ENCODE assay signal across 8 mouse cellular contexts in the genomic region with DNA sequence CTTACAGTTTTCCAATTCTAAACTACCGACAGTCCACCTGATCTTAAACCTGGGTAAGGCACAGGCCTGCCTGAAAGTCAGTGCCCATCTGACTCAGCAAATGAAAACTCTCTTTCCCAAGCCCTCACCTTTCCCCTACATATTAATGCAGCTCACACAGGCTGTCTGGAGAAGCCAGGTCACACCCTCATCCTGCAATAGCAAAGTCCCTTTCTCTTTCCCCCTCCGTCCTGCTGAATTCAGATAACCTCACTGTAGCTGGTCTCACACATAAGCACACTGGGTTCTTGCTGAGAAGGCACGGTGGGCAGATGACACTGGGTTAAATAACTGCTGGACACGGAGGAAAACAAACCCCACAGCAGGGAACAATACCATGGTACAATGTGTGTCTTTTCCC. TPM values are rescaled to one million over a fixed set of nuclear protein-coding genes. Genes with fewer than 3 reads are reported as not detected.
DNase-seq lines count a peak whose midpoint lies in the region; ATAC-seq and TF ChIP-seq lines count a peak whose summit lies in the region.

No protein-coding gene starts in this region.

- no peaks in the 10 kb centered on the region for H3K36me3 ChIP-seq in heart, embryonic 15.5 days
- H3K36me3 ChIP-seq in neural tube, embryonic 13.5 days = no peaks in the 10 kb centered on the region
- no peaks in the 10 kb centered on the region for H3K36me3 ChIP-seq in midbrain, postnatal 0 days (ENCODE audit: insufficient read depth, low read length)

- peak overlapping the region; percentile 81 for H3K4me2 ChIP-seq in heart, embryonic 15.5 days
- H3K4me2 ChIP-seq in neural tube, embryonic 13.5 days = peak overlapping the region; percentile 72
- H3K4me2 ChIP-seq in midbrain, postnatal 0 days (ENCODE audit: low read depth, low read length, poor library complexity, severe bottlenecking) = no peak overlapping the region

- H3K4me3 ChIP-seq in lung, adult 2 months (replicated peaks; ENCODE audit: extremely low read depth, low read depth, low read length) = peak overlapping the region; percentile 41
- H3K4me3 ChIP-seq in heart, embryonic 15.5 days = peak overlapping the region; percentile 80; the same call in 1 of the 2 replicates
- peak overlapping the region; percentile 5; the same call in 1 of the 2 replicates for H3K4me3 ChIP-seq in neural tube, embryonic 13.5 days
- no peak overlapping the region for H3K4me3 ChIP-seq in midbrain, postnatal 0 days (ENCODE audit: low read depth, low read length)

- 30% methylated on average over 4 of the region's 4 CpGs for WGBS in lung, adult 2 months
- whole genome bisulfite sequencing in heart, embryonic 15.5 days = 51% methylated on average over 4 of the region's 4 CpGs
- 48% methylated on average over 4 of the region's 4 CpGs for WGBS in neural tube, embryonic 13.5 days
- WGBS in midbrain, postnatal 0 days = 56% methylated on average over 4 of the region's 4 CpGs

- no peaks in the 10 kb centered on the region for H3K9me3 ChIP-seq in heart, embryonic 15.5 days (replicated peaks)
- H3K9me3 ChIP-seq in neural tube, embryonic 13.5 days = no peaks in the 10 kb centered on the region
- H3K9me3 ChIP-seq in midbrain, postnatal 0 days (ENCODE audit: low read length) = no peaks in the 10 kb centered on the region

- H3K27me3 ChIP-seq in heart, embryonic 15.5 days = no peaks in the 10 kb centered on the region
- no peaks in the 10 kb centered on the region for H3K27me3 ChIP-seq in neural tube, embryonic 13.5 days
- H3K27me3 ChIP-seq in midbrain, postnatal 0 days (ENCODE audit: insufficient read depth, low read length) = no peaks in the 10 kb centered on the region

- no peak for ATAC-seq in heart, embryonic 15.5 days (replicated peaks; ENCODE audit: insufficient number of reproducible peaks, insufficient read depth, low FRiP score, low read depth)
- ATAC-seq in neural tube, embryonic 13.5 days (ENCODE audit: low read depth) = no peak
- no peak for ATAC-seq in midbrain, postnatal 0 days (ENCODE audit: low FRiP score)

- peak overlapping the region; percentile 76 for H3K27ac ChIP-seq in heart, embryonic 15.5 days
- H3K27ac ChIP-seq in neural tube, embryonic 13.5 days (replicated peaks) = no peak overlapping the region
- H3K27ac ChIP-seq in midbrain, postnatal 0 days (ENCODE audit: low read depth, low read length) = no peak overlapping the region

- no peak overlapping the region for H3K9ac ChIP-seq in heart, embryonic 15.5 days
- no peak overlapping the region for H3K9ac ChIP-seq in neural tube, embryonic 13.5 days
- no peak overlapping the region; the same call in 1 of the 2 replicates for H3K9ac ChIP-seq in midbrain, postnatal 0 days (replicated peaks; ENCODE audit: low read length, poor library complexity, severe bottlenecking)

- TF ChIP-seq CTCF in lung, adult 2 months (IDR thresholded peaks at IDR 0.05; ENCODE audit: insufficient read depth, low read length) = no peak
- no peak for TF ChIP-seq CTCF in midbrain, postnatal 0 days (IDR thresholded peaks at IDR 0.05)

- peak; percentile 10 for DNase-seq in lung, adult 2 months
- no peak for DNase-seq in lung, postnatal 4 days
- DNase-seq in kidney, postnatal 14 days = peak; percentile 78
- no peak for DNase-seq in spleen, adult 12 weeks (ENCODE audit: low spot score)
- no peak for DNase-seq in midbrain, postnatal 0 days (ENCODE audit: low spot score)
- DNase-seq in retina, embryonic 14.5 days (ENCODE audit: low spot score) = no peak

- peaks cover 11% of the 10 kb centered on the region for H3K4me1 ChIP-seq in lung, adult 2 months (ENCODE audit: control insufficient read depth, insufficient read depth, low read length)
- H3K4me1 ChIP-seq in heart, embryonic 15.5 days (replicated peaks) = peaks cover 21% of the 10 kb centered on the region
- peaks cover 20% of the 10 kb centered on the region for H3K4me1 ChIP-seq in neural tube, embryonic 13.5 days (replicated peaks)
- no peaks in the 10 kb centered on the region for H3K4me1 ChIP-seq in midbrain, postnatal 0 days (ENCODE audit: insufficient read depth, low read length)

- no peak for TF ChIP-seq POLR2A in lung, adult 2 months (IDR thresholded peaks at IDR 0.05; ENCODE audit: borderline replicate concordance, extremely low read depth, low read depth, low read length)

RNA-seq across cellular contexts. Expression of gene Cpt2, which starts 1.5 kb away (rescaled TPM):
- 65.3 and 68.3 TPM in 2 replicates for polyA plus RNA-seq in lung, adult 2 months (2012; rRNA removed)
- 54.0 and 55.1 TPM in 2 replicates for polyA plus RNA-seq in heart, embryonic 15.5 days (2015; fragmentation: Nextera tagmentation; extraction: Ambion mirVana)
- 21.3 and 22.7 TPM in 2 replicates for polyA plus RNA-seq in neural tube, embryonic 13.5 days (2015; fragmentation: Nextera tagmentation; extraction: Ambion mirVana)
- 9.3 and 12.3 TPM in 2 replicates for total RNA-seq in midbrain, postnatal 0 days (2014; rRNA removed)
- 10.2 and 12.1 TPM in 2 replicates for polyA plus RNA-seq in midbrain, postnatal 0 days (2015; fragmentation: Nextera tagmentation; extraction: Ambion mirVana)

RNA-seq across cellular contexts. Expression of gene 0610037L13Rik, which starts 32.3 kb away (rescaled TPM):
- 31.5 and 40.9 TPM in 2 replicates for polyA plus RNA-seq in lung, adult 2 months (2012; rRNA removed)
- polyA plus RNA-seq in heart, embryonic 15.5 days (2015; fragmentation: Nextera tagmentation; extraction: Ambion mirVana) = 91.2 and 97.0 TPM in 2 replicates
- polyA plus RNA-seq in neural tube, embryonic 13.5 days (2015; fragmentation: Nextera tagmentation; extraction: Ambion mirVana) = 99.1 and 99.6 TPM in 2 replicates
- 40.5 and 55.5 TPM in 2 replicates for total RNA-seq in midbrain, postnatal 0 days (2014; rRNA removed)
- 94.7 and 103 TPM in 2 replicates for polyA plus RNA-seq in midbrain, postnatal 0 days (2015; fragmentation: Nextera tagmentation; extraction: Ambion mirVana)

RNA-seq across cellular contexts. Expression of gene Magoh, which starts 42.4 kb away (rescaled TPM):
- polyA plus RNA-seq in lung, adult 2 months (2012; rRNA removed) = 22.3 and 39.3 TPM in 2 replicates
- 84.3 and 88.9 TPM in 2 replicates for polyA plus RNA-seq in heart, embryonic 15.5 days (2015; fragmentation: Nextera tagmentation; extraction: Ambion mirVana)
- polyA plus RNA-seq in neural tube, embryonic 13.5 days (2015; fragmentation: Nextera tagmentation; extraction: Ambion mirVana) = 146 and 149 TPM in 2 replicates
- total RNA-seq in midbrain, postnatal 0 days (2014; rRNA removed) = 44.5 and 45.3 TPM in 2 replicates
- polyA plus RNA-seq in midbrain, postnatal 0 days (2015; fragmentation: Nextera tagmentation; extraction: Ambion mirVana) = 117 and 124 TPM in 2 replicates

RNA-seq across cellular contexts. Expression of gene Slc1a7, which starts 46.2 kb away (rescaled TPM):
- polyA plus RNA-seq in lung, adult 2 months (2012; rRNA removed) = 0.39 and 0.48 TPM in 2 replicates
- polyA plus RNA-seq in heart, embryonic 15.5 days (2015; fragmentation: Nextera tagmentation; extraction: Ambion mirVana) = 0.05 TPM in 2 replicates
- polyA plus RNA-seq in neural tube, embryonic 13.5 days (2015; fragmentation: Nextera tagmentation; extraction: Ambion mirVana) = not detected in 2 replicates
- total RNA-seq in midbrain, postnatal 0 days (2014; rRNA removed) = not detected in 2 replicates
- polyA plus RNA-seq in midbrain, postnatal 0 days (2015; fragmentation: Nextera tagmentation; extraction: Ambion mirVana) = 0.10 and 0.16 TPM in 2 replicates

Comparison
In these comparisons a context has a peak if more than half of its experiments do, and no peak if none do; other contexts are left out.
1. DNase-seq: peak in lung, adult 2 months (single experiment) and kidney, postnatal 14 days (single experiment); none in lung, postnatal 4 days (0 of 2), spleen, adult 12 weeks (single experiment), midbrain, postnatal 0 days (single experiment) and retina, embryonic 14.5 days (single experiment).